Mouse (Mus musculus) retina, postnatal 7 days (tissue): ENCODE measurements around the gene Bend7.

Experiments
- DNase-seq: peaks from one replicate; pipeline ENCODE4 v3.0.0-alpha.2; 2012; ENCODE audit warnings: low read depth, low spot score

The Bend7 gene

DNA sequence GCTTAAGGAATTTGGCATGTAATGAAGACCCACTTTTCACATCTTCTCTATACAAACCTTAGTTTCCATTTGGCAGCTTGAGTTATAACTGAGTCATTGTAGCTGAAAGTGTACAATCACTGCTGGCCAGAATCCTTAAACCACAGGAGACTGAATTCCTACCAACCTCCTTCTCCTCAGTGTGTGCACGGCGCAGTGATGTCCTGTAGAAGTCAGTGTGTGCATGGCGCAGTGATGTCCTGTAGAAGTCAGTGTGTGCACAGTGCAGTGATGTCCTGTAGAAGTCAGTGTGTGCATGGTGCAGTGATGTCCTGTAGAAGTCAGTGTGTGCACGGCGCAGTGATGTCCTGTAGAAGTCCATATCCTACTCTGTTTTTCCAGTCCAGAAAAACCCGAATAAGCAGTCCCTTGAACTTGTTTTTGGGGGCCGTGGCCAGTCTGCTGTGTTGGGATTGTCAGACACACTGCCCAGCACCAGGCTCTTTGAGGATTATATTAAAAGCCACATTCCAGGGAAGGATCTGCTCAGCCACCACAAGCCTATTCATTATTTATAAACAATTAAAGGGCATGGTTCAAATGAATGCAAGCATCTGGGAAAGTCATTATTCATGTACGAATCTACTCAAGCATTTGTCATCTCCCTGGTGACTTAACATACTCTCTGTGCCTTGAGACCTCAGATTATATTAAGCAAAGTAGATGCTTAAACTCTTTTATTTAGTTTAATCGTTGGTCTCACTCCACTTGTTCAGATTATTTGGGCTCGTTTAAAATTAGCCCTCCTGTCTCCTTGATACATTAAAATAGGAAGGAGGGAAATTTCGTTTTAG, 65.4 kb downstream of the Bend7 start:
- DNase-seq = no peak

GRCm38 (mm10) chr2:4784012-4784411, 66.4 kb downstream of the Bend7 start:
- DNase-seq = no peak

- no peak for DNase-seq
Measured at GRCm38 (mm10) chr2:4785016-4785415, 67.4 kb downstream of the Bend7 start.

GRCm38 (mm10) chr2:4787223-4787622, 69.6 kb downstream of the Bend7 start:
- no peak for DNase-seq

GRCm38 (mm10) chr2:4791646-4792045, 74.0 kb downstream of the Bend7 start:
- no peak for DNase-seq

DNA sequence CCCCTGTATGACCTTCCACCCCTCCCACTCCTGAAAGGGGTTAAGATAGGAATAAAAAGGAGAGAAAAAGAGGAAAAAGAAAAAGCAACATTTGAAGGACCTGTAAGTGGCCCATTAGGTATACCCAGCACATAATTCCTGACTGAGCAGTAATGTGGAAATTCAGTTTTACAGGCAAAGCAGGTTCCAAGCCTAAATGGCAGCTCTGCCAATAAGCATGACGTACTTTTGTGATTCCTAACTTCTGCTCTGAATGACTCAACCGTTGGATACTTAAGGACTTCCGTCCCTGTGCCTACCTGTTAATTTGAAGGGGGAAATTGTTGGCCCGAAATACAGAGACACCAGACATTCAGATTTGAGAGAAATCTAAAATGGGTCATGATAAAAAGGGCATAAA, 74.9 kb downstream of the Bend7 start:
- no peak for DNase-seq

- no peak for DNase-seq
Measured at GRCm38 (mm10) chr2:4802395-4803176, 85.0 kb downstream of the Bend7 start.

GRCm38 (mm10) chr2:4816308-4816707, 98.7 kb downstream of the Bend7 start:
- DNase-seq = no peak

DNA sequence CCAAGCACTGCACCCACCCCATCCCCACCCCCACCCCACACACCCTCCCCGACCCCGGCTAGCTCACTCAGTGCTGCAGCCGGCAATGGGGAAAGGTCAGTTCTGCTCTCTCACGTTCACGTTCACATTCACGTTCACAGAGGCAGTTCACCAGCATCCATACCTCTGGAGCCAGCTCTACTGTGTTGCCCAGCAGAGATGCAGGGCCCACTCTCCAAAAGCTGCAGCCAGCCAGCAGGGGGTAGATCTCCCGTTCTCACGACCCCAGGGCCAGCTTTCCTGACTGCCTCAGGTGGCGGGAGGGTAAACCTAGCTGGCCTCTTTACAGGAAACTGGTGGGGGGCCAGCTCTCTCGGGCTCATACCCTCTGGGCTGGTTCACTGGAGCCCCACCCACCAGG, 100.0 kb downstream of the Bend7 start:
- DNase-seq = no peak

- no peak for DNase-seq
Measured at GRCm38 (mm10) chr2:4820230-4820629, 102.6 kb downstream of the Bend7 start.

DNA sequence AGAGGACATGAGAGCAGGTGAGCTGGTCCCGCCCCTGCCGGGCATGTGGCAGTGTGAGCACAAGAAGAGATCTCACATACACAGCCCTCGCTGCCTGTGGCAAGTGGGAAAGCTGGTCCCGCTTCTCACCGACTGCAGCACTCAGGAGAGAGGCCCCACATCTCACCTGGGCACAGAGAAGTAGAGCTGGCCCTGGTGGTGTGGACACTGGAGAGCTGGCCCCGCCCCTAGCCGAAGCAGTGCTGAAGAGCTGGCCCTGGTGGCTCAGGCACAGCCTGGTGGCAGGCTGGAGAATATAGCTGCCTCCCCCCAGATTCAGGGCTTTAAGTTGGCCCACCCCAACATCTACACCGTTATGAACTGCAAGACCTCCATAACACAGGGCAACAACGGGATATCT, 106.4 kb downstream of the Bend7 start:
- no peak for DNase-seq

DNA sequence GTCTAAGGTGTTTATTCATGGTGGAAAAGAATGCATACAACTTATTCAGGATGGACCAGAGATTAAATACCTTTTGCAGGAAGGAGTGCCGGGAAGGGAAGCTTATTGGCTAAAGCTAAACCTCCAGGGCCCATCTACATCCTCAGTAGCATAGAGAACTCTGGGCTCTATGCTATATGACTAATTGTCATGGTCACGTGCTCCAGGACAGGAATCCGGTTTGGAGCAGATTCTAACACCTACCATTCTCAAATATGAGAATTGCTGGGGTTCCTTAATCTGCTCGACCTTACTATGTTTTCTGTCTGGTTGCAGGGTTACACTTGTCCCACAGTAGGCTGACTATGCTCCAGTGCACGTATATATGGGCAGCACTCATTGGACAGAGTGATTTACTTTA, 110.4 kb downstream of the Bend7 start:
- no peak for DNase-seq

GRCm38 (mm10) chr2:4828446-4828997, 110.9 kb downstream of the Bend7 start:
- DNase-seq = no peak

- DNase-seq = no peak
Measured at GRCm38 (mm10) chr2:4829007-4829406, 111.4 kb downstream of the Bend7 start.

GRCm38 (mm10) chr2:4829489-4830065, 111.9 kb downstream of the Bend7 start:
- no peak for DNase-seq

GRCm38 (mm10) chr2:4831493-4831892, 113.9 kb downstream of the Bend7 start:
- DNase-seq = no peak

DNA sequence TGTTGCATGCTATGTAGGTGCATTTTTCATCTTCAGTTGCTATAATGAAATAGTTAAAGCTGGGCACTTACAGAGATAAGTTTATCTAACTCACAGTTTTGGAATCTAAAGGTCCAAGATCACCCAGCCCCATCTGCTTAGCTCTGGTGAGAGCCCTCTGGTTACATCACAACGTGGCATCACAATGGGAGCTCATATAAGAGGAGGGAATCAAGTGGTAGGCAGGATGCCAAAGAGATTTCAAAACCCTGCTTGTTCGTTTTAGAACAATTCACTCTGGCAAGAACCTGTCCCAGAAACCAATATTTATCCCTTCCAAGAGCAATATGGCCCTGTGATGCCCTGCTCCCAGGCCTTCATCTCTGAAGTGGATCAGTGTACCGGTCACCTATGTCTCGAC, 114.5 kb downstream of the Bend7 start:
- no peak for DNase-seq

GRCm38 (mm10) chr2:4849449-4849848, 131.8 kb downstream of the Bend7 start:
- no peak for DNase-seq
